Mouse (Mus musculus) intestine, postnatal 0 days (tissue): ENCODE measurements around the gene Mfsd11. TPM values are rescaled to one million over a fixed set of nuclear protein-coding genes. Genes with fewer than 3 reads are reported as not detected.
A peak's percentile ranks its signal among the peaks of the same experiment; 100 is the strongest.

ENCODE experiments used
- ATAC-seq: fragments of 200-750 bp; cut with Nextera tagmentation; 2 replicates; pipeline ENCODE4 v1.8.0; 2017; ENCODE audit warnings: mild to moderate bottlenecking, moderate TSS enrichment, moderate library complexity
- H3K27ac ChIP-seq: fragments of 300-500 bp; sonication (generic); 2 replicates; pipeline ENCODE4 v1.5.1; 2014; ENCODE audit warnings: mild to moderate bottlenecking, low read depth, low read length, moderate library complexity
- H3K27me3 ChIP-seq: fragments of 300-500 bp; sonication (generic); replicated peaks from 2 replicates; pipeline ENCODE4 v1.6.1; 2014; ENCODE audit warnings: low read length, mixed read lengths; ENCODE audit not compliant: control insufficient read depth, insufficient read depth
- H3K36me3 ChIP-seq: fragments of 300-500 bp; sonication (generic); 2 replicates; pipeline ENCODE4 v1.6.1; 2014; ENCODE audit warnings: mild to moderate bottlenecking, moderate library complexity; ENCODE audit not compliant: control insufficient read depth, insufficient read depth
- H3K4me1 ChIP-seq: fragments of 300-500 bp; sonication (generic); replicated peaks from 2 replicates; pipeline ENCODE4 v1.6.1; 2014; ENCODE audit warnings: antibody characterized with exemption, low read length, mixed read lengths; ENCODE audit not compliant: control insufficient read depth, insufficient read depth
- H3K4me2 ChIP-seq: fragments of 300-500 bp; sonication (generic); replicated peaks from 2 replicates; pipeline ENCODE4 v1.6.1; 2014; ENCODE audit warnings: low read depth, mild to moderate bottlenecking, moderate library complexity
- H3K4me3 ChIP-seq: fragments of 300-500 bp; sonication (generic); 2 replicates; pipeline ENCODE4 v1.5.1; 2014; ENCODE audit warnings: low read depth, low read length
- H3K9ac ChIP-seq: fragments of 300-500 bp; sonication (generic); 2 replicates; pipeline ENCODE4 v1.6.1; 2014; ENCODE audit warnings: mild to moderate bottlenecking, low read depth, low read length
- H3K9me3 ChIP-seq: fragments of 300-500 bp; sonication (generic); 2 replicates; pipeline ENCODE4 v1.6.1; 2016; ENCODE audit warnings: mixed run types; ENCODE audit not compliant: control insufficient read depth
- CTCF ChIP-seq: sonication (generic); IDR thresholded peaks from 2 replicates; pipeline ENCODE4 v1.5.1; 2016; ENCODE audit warnings: low read depth, mild to moderate bottlenecking, control low read depth, antibody characterized with exemption, moderate library complexity
- WGBS: fragments of 180-500 bp; shearing (Covaris S2); extraction: QIAGEN DNeasy Blood & Tissue Kit; methylation state at CpG from one replicate; pipeline ENCODE4 v1.1.7; 2014; 5-methylcytosine and 5-hydroxymethylcytosine counted together
- polyA plus RNA-seq: library from polyadenylated mRNA; unstranded; fragments of >200 nt; fragmentation: Nextera tagmentation; extraction: Ambion mirVana; gene quantifications from 2 replicates; pipeline ENCODE4 v1.2.1, GENCODE M21; 2015

The Mfsd11 gene
- polyA plus RNA-seq, 1 experiment from 2014 or later = 100 TPM

- Histone ChIP-seq H3K4me2 (peak overlapping the region; percentile 24; the same call in 1 of the 2 replicates), H3K4me3 (no peak overlapping the region), H3K27me3 (no peaks in the 10 kb centered on the region), H3K9ac (0 out of 2 replicates have a peak overlapping the region, but pooled peaks have one; percentile 13), H3K4me1 (peaks cover 14% of the 10 kb centered on the region), H3K27ac (peak overlapping the region; percentile 37), H3K9me3 (no peaks in the 10 kb centered on the region), H3K36me3 (peaks cover 10% of the 10 kb centered on the region; the same call in 1 of the 2 replicates)
- ATAC-seq = no peak
- TF ChIP-seq CTCF = peak; percentile 13; the same call in 1 of the 2 replicates
- WGBS = 32% methylated on average over 20 of the region's 20 CpGs
Observed at GRCm38 (mm10) chr11:116814076-116814883, 38.0 kb upstream of the Mfsd11 start.

DNA sequence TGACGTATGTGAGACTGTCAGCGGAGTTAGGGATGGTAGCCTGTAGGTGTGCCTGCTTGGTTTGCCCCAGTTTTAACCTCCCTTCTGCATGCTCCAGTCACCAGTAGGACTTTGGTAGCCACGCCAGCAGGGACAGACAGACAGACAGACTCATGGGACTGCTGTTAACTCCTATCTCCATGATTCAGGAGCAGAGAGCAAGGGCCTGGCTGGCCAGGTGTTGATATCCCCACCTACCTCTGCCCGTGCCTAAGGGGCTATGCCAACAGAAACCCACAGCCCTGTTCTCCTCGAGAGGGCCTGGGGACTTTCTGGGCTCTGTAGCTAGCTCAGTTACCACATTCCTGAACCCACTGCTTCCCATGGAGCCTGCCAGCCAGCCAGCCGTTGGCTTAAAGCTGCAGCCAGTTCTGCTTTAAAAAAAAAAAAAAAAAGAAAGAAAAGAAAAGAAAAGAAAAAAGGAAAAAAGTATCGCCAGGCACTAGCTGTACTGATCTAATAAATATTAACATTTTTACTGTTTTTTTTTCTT is 37.3 kb upstream of the Mfsd11 start:
- H3K27me3 ChIP-seq = no peaks in the 10 kb centered on the region
- H3K4me3 ChIP-seq = no peak overlapping the region
- H3K27ac ChIP-seq = peak overlapping the region; percentile 37
- peaks cover 5% of the 10 kb centered on the region; the same call in 1 of the 2 replicates for H3K36me3 ChIP-seq
- 43% methylated on average over 7 of the region's 7 CpGs for WGBS
- H3K4me2 ChIP-seq = peak overlapping the region; percentile 24; the same call in 1 of the 2 replicates
- H3K9ac ChIP-seq = no peak overlapping the region
- H3K4me1 ChIP-seq = peaks cover 14% of the 10 kb centered on the region
- no peaks in the 10 kb centered on the region for H3K9me3 ChIP-seq
- ATAC-seq = no peak
- TF ChIP-seq CTCF = no peak

GRCm38 (mm10) chr11:116816769-116817168 is 35.5 kb upstream of the Mfsd11 start:
- H3K27ac ChIP-seq = no peak overlapping the region
- no peaks in the 10 kb centered on the region; the same call in 1 of the 2 replicates for H3K36me3 ChIP-seq
- TF ChIP-seq CTCF = 0 out of 2 replicates have a peak, but pooled peaks have one; percentile 18
- WGBS = 74% methylated on average over 5 of the region's 5 CpGs
- ATAC-seq = no peak
- H3K9me3 ChIP-seq = no peaks in the 10 kb centered on the region
- no peak overlapping the region for H3K4me2 ChIP-seq
- H3K9ac ChIP-seq = no peak overlapping the region
- peaks cover 17% of the 10 kb centered on the region for H3K4me1 ChIP-seq
- H3K27me3 ChIP-seq = no peaks in the 10 kb centered on the region
- no peak overlapping the region for H3K4me3 ChIP-seq

DNA sequence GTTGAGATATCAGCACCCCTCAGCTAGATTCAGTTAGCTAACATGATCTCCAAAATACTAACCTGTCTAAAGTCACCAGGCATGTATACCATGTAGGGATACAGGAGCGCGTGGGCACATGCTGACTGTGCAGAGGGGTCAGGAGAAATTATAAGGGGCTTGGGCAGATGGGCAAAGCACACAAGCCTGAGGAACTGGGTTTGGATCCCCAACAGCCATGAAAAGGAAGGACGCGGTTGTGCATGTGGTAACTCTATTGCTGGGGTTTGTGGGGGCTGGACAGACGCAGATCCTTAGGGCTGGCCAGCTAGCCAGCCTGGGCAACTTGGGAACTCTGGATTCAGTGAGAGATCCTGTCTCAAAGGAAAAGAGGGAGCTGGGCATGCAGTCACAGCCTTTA is 34.7 kb upstream of the Mfsd11 start:
- Histone ChIP-seq H3K9me3 (no peaks in the 10 kb centered on the region), H3K9ac (no peak overlapping the region), H3K36me3 (no peaks in the 10 kb centered on the region; the same call in 1 of the 2 replicates), H3K27ac (no peak overlapping the region), H3K4me1 (peaks cover 17% of the 10 kb centered on the region), H3K4me3 (no peak overlapping the region), H3K4me2 (no peak overlapping the region), H3K27me3 (no peaks in the 10 kb centered on the region)
- no peak for TF ChIP-seq CTCF
- no peak for ATAC-seq
- 97% methylated on average over 5 of the region's 5 CpGs for WGBS

GRCm38 (mm10) chr11:116818722-116819121 is 33.5 kb upstream of the Mfsd11 start:
- no peak for TF ChIP-seq CTCF
- Histone ChIP-seq H3K36me3 (no peaks in the 10 kb centered on the region; the same call in 1 of the 2 replicates), H3K9ac (no peak overlapping the region), H3K27me3 (no peaks in the 10 kb centered on the region), H3K9me3 (no peaks in the 10 kb centered on the region), H3K4me3 (no peak overlapping the region), H3K27ac (peak overlapping the region; percentile 31; the same call in 1 of the 2 replicates), H3K4me1 (peaks cover 17% of the 10 kb centered on the region), H3K4me2 (no peak overlapping the region)
- ATAC-seq = peak; percentile 92
- WGBS = 25% methylated on average over 8 of the region's 8 CpGs

GRCm38 (mm10) chr11:116819932-116820593 is 32.2 kb upstream of the Mfsd11 start:
- 72% methylated on average over 5 of the region's 5 CpGs for WGBS

More at GRCm38 (mm10) chr11:116819932-116820593, 32.2 kb upstream of the Mfsd11 start:
- Histone ChIP-seq H3K27me3 (no peaks in the 10 kb centered on the region), H3K9me3 (no peaks in the 10 kb centered on the region), H3K27ac (no peak overlapping the region), H3K36me3 (no peaks in the 10 kb centered on the region), H3K4me2 (no peak overlapping the region), H3K9ac (no peak overlapping the region), H3K4me3 (no peak overlapping the region), H3K4me1 (peaks cover 10% of the 10 kb centered on the region)
- TF ChIP-seq CTCF = no peak
- ATAC-seq = no peak
